14 mouse cellular contexts compared by ENCODE assay signal in the genomic region with DNA sequence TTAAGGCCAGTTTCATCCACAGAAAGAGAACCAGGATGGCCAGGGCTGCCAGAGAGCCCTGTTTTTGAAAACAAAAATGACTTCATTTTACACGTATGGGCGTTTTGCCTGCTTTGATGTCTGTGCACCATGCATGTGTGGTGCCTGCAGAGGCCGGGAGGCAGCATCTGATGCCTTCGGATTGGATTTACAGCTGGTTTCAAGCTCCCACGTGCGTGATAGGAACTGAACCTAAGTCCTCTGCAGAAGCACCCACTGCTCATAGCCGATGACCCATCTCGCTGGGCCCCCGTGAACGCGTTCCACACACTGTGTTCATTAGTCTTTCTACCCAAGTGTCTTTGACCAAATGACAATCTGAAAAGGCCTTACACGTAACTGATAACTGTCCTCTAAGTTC.
"Had no signal": no experiment of that assay in that cellular context is flagged by ENCODE, and none has a peak within 500 bp of the region (broad histone marks: within the 10 kb centered on the region; RNA-seq: fewer than 3 reads in every experiment).

No protein-coding gene starts in this region.

- DNase-seq: kidney, adult 8-10 months; kidney, postnatal 10 days; kidney, postnatal 36 days; layer of hippocampus, postnatal 36 days; left cerebral cortex, postnatal 4 days; liver, embryonic 13.5 days; lung, adult 2 months; lung, postnatal 14 days; lung, postnatal 4 days; midbrain, embryonic 14.5 days; retina, postnatal 1 day; right cerebral cortex, postnatal 25 days; spleen, adult 18-20 months; thymus, postnatal 4 days had no signal
